Mouse (Mus musculus) lung, embryonic 14.5 days (tissue): ENCODE measurements around the gene Cd200. TPM values are rescaled to one million over a fixed set of nuclear protein-coding genes. Genes with fewer than 3 reads are reported as not detected.

Source experiments
- ATAC-seq: fragments of 200-750 bp; cut with Nextera tagmentation; 2 replicates; pipeline ENCODE4 v1.8.0; 2017; ENCODE audit warnings: mild to moderate bottlenecking, moderate TSS enrichment, moderate library complexity; ENCODE audit not compliant: insufficient read depth
- DNase-seq: peaks from one replicate; pipeline ENCODE4 v3.0.0-alpha.2; 2015
- H3K27ac ChIP-seq: fragments of 300-500 bp; sonication (generic); 2 replicates; pipeline ENCODE4 v1.5.1; 2014; ENCODE audit warnings: low read depth, mild to moderate bottlenecking, moderate library complexity
- H3K27me3 ChIP-seq: fragments of 300-500 bp; sonication (generic); 2 replicates; pipeline ENCODE4 v1.6.1; 2014; ENCODE audit warnings: low read length, control low read depth; ENCODE audit not compliant: insufficient read depth
- H3K36me3 ChIP-seq: fragments of 300-500 bp; sonication (generic); 2 replicates; pipeline ENCODE4 v1.6.1; 2014; ENCODE audit warnings: control low read depth; ENCODE audit not compliant: insufficient read depth
- H3K4me1 ChIP-seq: fragments of 300-500 bp; sonication (generic); 2 replicates; pipeline ENCODE4 v1.6.1; 2014; ENCODE audit warnings: antibody characterized with exemption, control low read depth; ENCODE audit not compliant: insufficient read depth
- H3K4me2 ChIP-seq: fragments of 300-500 bp; sonication (generic); 2 replicates; pipeline ENCODE4 v1.6.1; 2014; ENCODE audit warnings: mild to moderate bottlenecking
- H3K4me3 ChIP-seq: fragments of 300-500 bp; sonication (generic); 2 replicates; pipeline ENCODE4 v1.5.1; 2014; ENCODE audit warnings: low read depth, low read length
- H3K9ac ChIP-seq: fragments of 300-500 bp; sonication (generic); 2 replicates; pipeline ENCODE4 v1.6.1; 2014
- H3K9me3 ChIP-seq: fragments of 300-500 bp; sonication (generic); 2 replicates; pipeline ENCODE4 v1.6.1; 2016; ENCODE audit warnings: low read depth, low read length, control low read depth
- CTCF ChIP-seq: IDR thresholded peaks from 2 replicates; pipeline ENCODE4 v1.5.1; 2016; ENCODE audit warnings: antibody characterized with exemption, low read depth
- WGBS: fragments of 180-500 bp; shearing (Covaris S2); extraction: QIAGEN DNeasy Blood & Tissue Kit; methylation state at CpG from one replicate; pipeline ENCODE4 v1.1.7; 2014; 5-methylcytosine and 5-hydroxymethylcytosine counted together
- polyA plus RNA-seq: library from polyadenylated mRNA; unstranded; fragments of >200 nt; fragmentation: Nextera tagmentation; extraction: Ambion mirVana; gene quantifications from 2 replicates; pipeline ENCODE4 v1.2.1, GENCODE M21; 2014

Gene Cd200
- polyA plus RNA-seq, 1 experiment from 2014 or later: 68.1 TPM

DNA sequence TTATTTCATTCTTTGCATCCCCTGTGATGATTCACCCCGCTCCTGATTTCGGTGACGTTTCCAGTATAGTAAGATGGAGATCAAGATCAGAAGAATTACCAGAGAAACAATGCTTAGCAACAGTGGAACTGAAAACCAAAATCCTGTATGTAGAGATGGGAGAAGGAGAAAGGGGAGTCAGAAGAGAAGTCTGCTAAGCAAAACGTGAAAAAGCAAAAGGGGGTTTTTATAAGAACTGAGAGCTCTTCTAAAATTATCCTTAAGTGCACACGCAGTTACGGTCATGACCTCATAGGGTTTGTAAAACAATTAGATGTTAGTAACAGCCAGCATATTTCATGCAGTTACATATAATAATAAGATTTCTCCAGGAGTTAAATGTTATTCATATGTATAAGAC, 16.6 kb downstream of the Cd200 start:
- H3K27me3 ChIP-seq: no peaks in the 10 kb centered on the region
- no peak for TF ChIP-seq CTCF
- H3K36me3 ChIP-seq: peaks cover 8% of the 10 kb centered on the region; the same call in 1 of the 2 replicates
- no peak overlapping the region for H3K27ac ChIP-seq
- H3K4me1 ChIP-seq: no peaks in the 10 kb centered on the region
- WGBS: 83% methylated on average over 6 of the region's 6 CpGs
- no peak overlapping the region for H3K4me2 ChIP-seq
- no peaks in the 10 kb centered on the region for H3K9me3 ChIP-seq
- no peak overlapping the region for H3K9ac ChIP-seq
- DNase-seq (no peak), ATAC-seq (no peak)
- H3K4me3 ChIP-seq: no peak overlapping the region

DNA sequence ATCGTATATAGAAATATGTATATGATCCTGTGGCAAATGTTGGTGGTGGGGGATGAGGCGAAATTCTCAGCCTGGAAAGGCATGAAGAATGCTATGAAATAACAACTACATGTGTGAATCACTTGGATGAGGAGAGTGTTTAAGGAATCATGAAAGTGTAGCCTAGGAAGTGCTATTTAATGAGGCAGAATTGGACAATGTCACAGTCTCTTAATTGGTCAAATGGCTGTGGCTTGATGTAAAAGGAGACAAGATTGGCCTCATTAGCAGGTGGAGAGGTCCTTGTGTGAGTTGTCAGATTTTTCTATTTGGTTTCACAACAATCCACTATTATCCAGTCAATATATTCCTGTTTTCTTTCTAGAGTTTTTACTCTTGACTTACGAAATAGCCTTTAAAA, 17.2 kb downstream of the Cd200 start:
- no peak overlapping the region for H3K9ac ChIP-seq
- peaks cover 8% of the 10 kb centered on the region; the same call in 1 of the 2 replicates for H3K36me3 ChIP-seq
- H3K27ac ChIP-seq: no peak overlapping the region
- no peak for TF ChIP-seq CTCF
- ATAC-seq (no peak), DNase-seq (no peak)
- H3K27me3 ChIP-seq: no peaks in the 10 kb centered on the region
- no peaks in the 10 kb centered on the region for H3K9me3 ChIP-seq
- H3K4me1 ChIP-seq: no peaks in the 10 kb centered on the region
- 90% methylated on average over 3 of the region's 3 CpGs for WGBS
- H3K4me3 ChIP-seq: no peak overlapping the region
- no peak overlapping the region for H3K4me2 ChIP-seq

DNA sequence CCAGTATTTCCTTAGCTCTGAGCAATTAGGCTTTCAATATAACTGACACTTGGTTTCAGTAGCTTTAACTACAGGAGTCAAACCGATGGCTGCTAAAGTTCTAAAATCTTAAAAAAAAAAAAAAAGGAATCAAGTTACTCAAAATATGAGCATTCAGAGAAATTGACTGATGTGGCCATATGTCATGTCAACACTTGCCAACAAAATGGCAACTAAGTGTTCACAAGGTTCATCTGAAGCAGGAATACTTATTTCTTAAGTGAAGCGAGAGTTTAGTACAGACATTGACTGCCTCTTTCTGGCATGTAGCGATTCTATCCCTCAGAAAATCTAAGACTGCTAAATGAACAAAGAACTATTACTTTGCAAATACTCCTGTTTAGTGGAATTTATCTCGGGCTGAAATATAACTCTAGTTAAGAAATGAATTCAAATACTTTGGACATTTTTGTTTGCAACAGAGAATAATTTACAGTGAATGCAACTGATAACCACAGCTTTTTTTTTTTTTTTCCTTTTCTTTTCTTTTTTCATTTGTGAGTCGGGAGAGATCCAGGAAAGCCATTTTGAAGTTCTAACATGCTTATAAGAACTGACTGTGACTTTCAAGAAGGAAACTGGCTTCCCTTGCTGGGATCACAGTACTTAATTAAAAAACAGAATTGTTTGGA, 18.4 kb downstream of the Cd200 start:
- no peaks in the 10 kb centered on the region for H3K4me1 ChIP-seq
- no peak for TF ChIP-seq CTCF
- H3K27me3 ChIP-seq: no peaks in the 10 kb centered on the region
- no peaks in the 10 kb centered on the region for H3K9me3 ChIP-seq
- no peak overlapping the region for H3K4me3 ChIP-seq
- DNase-seq (no peak), ATAC-seq (no peak)
- H3K4me2 ChIP-seq: no peak overlapping the region
- no peak overlapping the region for H3K9ac ChIP-seq
- WGBS: 57% methylated on average over 5 of the region's 5 CpGs
- H3K27ac ChIP-seq: no peak overlapping the region
- H3K36me3 ChIP-seq: peaks cover 8% of the 10 kb centered on the region; the same call in 1 of the 2 replicates

DNA sequence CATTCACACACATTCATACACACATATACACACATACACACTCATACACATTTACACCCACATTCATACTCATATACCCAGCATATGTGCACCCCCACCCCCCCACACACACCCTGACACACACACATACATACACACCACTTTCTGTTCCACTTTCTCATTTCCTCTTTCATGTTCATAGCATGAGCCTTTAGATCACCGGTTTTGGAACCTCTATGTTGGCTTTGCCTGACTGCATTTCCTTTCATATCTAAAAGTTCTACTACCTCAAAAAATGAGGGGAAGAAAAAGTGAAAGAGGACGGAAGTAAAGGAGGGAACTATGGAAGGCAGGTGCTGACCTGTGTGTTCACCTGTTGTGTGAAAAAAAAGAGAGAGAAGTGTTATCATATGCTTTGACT, 19.0 kb downstream of the Cd200 start:
- no peak overlapping the region for H3K27ac ChIP-seq
- no peaks in the 10 kb centered on the region for H3K9me3 ChIP-seq
- H3K9ac ChIP-seq: no peak overlapping the region
- TF ChIP-seq CTCF: no peak
- DNase-seq (no peak), ATAC-seq (no peak)
- 0 out of 2 replicates have a peak, but pooled peaks cover 8% of the 10 kb centered on the region for H3K36me3 ChIP-seq
- no peaks in the 10 kb centered on the region for H3K4me1 ChIP-seq
- H3K27me3 ChIP-seq: no peaks in the 10 kb centered on the region
- no peak overlapping the region for H3K4me2 ChIP-seq
- no peak overlapping the region for H3K4me3 ChIP-seq
- 79% methylated on average over 2 of the region's 2 CpGs for WGBS

DNA sequence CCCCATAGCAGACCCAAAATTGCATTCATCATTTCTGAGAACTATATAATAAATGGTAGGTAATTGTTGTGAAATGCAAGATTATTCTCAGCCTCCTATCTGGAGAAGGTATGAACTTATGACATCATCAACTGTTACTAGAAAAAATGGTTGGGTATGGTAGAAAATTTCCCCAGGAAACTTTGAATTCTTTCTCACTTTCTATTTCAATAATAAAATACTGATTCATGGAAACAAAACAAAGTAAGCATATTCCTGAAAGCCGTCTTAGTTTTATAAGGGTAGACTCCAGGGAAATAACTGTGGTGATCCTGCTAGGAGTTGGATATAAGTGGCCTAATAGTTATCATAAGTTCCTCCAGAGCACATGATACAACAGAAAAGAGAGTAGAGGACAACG, 19.8 kb downstream of the Cd200 start:
- Histone ChIP-seq H3K4me1 (no peaks in the 10 kb centered on the region), H3K9me3 (no peaks in the 10 kb centered on the region), H3K4me2 (no peak overlapping the region), H3K36me3 (0 out of 2 replicates have a peak, but pooled peaks cover 3% of the 10 kb centered on the region), H3K9ac (no peak overlapping the region), H3K27ac (no peak overlapping the region), H3K27me3 (no peaks in the 10 kb centered on the region), H3K4me3 (no peak overlapping the region)
- 81% methylated on average over 2 of the region's 2 CpGs for WGBS
- TF ChIP-seq CTCF: no peak
- DNase-seq (no peak), ATAC-seq (no peak)

DNA sequence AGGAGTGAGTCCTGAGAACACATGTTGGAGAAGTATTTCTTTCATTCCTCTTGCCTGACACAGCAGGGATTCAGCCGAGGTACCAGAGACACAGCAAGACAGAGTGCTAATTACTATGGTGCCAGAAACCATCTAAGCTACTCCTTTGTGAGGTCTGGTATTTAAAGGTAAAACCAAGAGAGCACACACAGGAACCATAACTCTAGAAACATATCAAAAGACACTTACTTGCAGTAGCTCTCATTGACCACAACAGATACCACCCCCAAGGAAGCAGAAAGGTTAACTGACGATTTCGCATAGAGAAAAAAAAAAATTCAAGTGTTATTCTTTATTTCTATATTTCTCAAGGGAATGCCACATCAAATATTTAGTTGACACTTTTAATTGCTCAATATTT, 27.0 kb downstream of the Cd200 start:
- Histone ChIP-seq H3K36me3 (no peaks in the 10 kb centered on the region), H3K27me3 (no peaks in the 10 kb centered on the region), H3K4me1 (no peaks in the 10 kb centered on the region), H3K4me2 (no peak overlapping the region), H3K9ac (no peak overlapping the region), H3K4me3 (no peak overlapping the region), H3K9me3 (no peaks in the 10 kb centered on the region), H3K27ac (no peak overlapping the region)
- no peak for TF ChIP-seq CTCF
- ATAC-seq (no peak), DNase-seq (no peak)
- 75% methylated on average over 3 of the region's 3 CpGs for WGBS

DNA sequence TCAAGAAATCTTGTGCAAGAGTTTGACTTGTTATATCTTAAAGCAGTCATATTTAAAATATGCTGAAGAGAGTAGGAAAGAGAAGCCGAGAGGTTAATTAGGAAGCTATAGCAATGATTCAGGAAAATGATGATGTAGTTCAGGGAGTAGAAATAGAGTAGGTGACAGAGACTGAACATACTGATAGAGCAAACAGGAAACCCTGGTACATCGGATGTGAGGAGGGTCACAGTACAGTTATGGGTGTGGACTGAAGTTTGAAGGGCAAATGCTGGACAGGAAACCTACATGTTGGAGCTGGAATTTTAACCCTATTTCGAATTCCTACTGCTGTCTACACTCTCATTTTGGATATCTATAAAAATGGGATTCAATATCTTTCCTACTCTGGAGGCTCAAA, 29.9 kb downstream of the Cd200 start:
- no peaks in the 10 kb centered on the region for H3K36me3 ChIP-seq
- H3K9me3 ChIP-seq: no peaks in the 10 kb centered on the region
- no peaks in the 10 kb centered on the region for H3K4me1 ChIP-seq
- no peak overlapping the region for H3K4me2 ChIP-seq
- WGBS: 55% methylated on average over 3 of the region's 3 CpGs
- no peak for ATAC-seq
- no peaks in the 10 kb centered on the region for H3K27me3 ChIP-seq
- no peak for DNase-seq
- TF ChIP-seq CTCF: no peak
- H3K27ac ChIP-seq: no peak overlapping the region
- H3K4me3 ChIP-seq: no peak overlapping the region
- H3K9ac ChIP-seq: no peak overlapping the region
